Mouse (Mus musculus) forebrain, embryonic 15.5 days (tissue): Measurements from ENCODE around the gene Ccer1. TPM values are rescaled to one million over a fixed set of nuclear protein-coding genes. Genes with fewer than 3 reads are reported as not detected.
A peak's percentile ranks its signal among the peaks of the same experiment; 100 is the strongest.
"Not testable (repeated sequence)": the region's sequence is repeated elsewhere in the genome, so short reads cannot be mapped to it uniquely, and the experiment has no call there.

Experiments used
- ATAC-seq: fragments of 200-750 bp; cut with Nextera tagmentation; replicated peaks from 2 replicates; pipeline ENCODE4 v1.8.0; 2017; ENCODE audit warnings: mild to moderate bottlenecking, moderate TSS enrichment, moderate library complexity
- H3K27ac ChIP-seq: fragments of 300-500 bp; sonication (generic); replicated peaks from 2 replicates; pipeline ENCODE4 v1.5.1; 2015; ENCODE audit warnings: mild to moderate bottlenecking, inconsistent platforms
- H3K27me3 ChIP-seq: fragments of 300-500 bp; sonication (generic); 2 replicates; pipeline ENCODE4 v1.6.1; 2015; ENCODE audit warnings: inconsistent platforms
- H3K36me3 ChIP-seq: fragments of 300-500 bp; sonication (generic); 2 replicates; pipeline ENCODE4 v1.6.1; 2015; ENCODE audit warnings: mild to moderate bottlenecking, inconsistent platforms
- H3K4me1 ChIP-seq: fragments of 300-500 bp; sonication (generic); 2 replicates; pipeline ENCODE4 v1.6.1; 2015; ENCODE audit warnings: inconsistent platforms
- H3K4me2 ChIP-seq: fragments of 300-500 bp; sonication (generic); replicated peaks from 2 replicates; pipeline ENCODE4 v1.6.1; 2015; ENCODE audit warnings: mild to moderate bottlenecking, inconsistent platforms
- H3K4me3 ChIP-seq: fragments of 300-500 bp; sonication (generic); 2 replicates; pipeline ENCODE4 v1.5.1; 2015; ENCODE audit warnings: mild to moderate bottlenecking, inconsistent platforms
- H3K9ac ChIP-seq: fragments of 300-500 bp; sonication (generic); replicated peaks from 2 replicates; pipeline ENCODE4 v1.6.1; 2015; ENCODE audit warnings: mild to moderate bottlenecking, inconsistent platforms
- H3K9me3 ChIP-seq: fragments of 300-500 bp; sonication (generic); 2 replicates; pipeline ENCODE4 v1.6.1; 2016; ENCODE audit warnings: inconsistent platforms
- WGBS: fragments of 180-500 bp; shearing (Covaris S2); methylation state at CpG from one replicate; pipeline ENCODE4 v1.1.7; 2015; ENCODE audit warnings: mixed read lengths; 5-methylcytosine and 5-hydroxymethylcytosine counted together
- polyA plus RNA-seq: library from polyadenylated mRNA; unstranded; fragments of >200 nt; fragmentation: Nextera tagmentation; extraction: Ambion mirVana; gene quantifications from 2 replicates; pipeline ENCODE4 v1.2.1, GENCODE M21; 2015

The Ccer1 gene
- polyA plus RNA-seq, 1 experiment from 2014 or later, result not detected

DNA sequence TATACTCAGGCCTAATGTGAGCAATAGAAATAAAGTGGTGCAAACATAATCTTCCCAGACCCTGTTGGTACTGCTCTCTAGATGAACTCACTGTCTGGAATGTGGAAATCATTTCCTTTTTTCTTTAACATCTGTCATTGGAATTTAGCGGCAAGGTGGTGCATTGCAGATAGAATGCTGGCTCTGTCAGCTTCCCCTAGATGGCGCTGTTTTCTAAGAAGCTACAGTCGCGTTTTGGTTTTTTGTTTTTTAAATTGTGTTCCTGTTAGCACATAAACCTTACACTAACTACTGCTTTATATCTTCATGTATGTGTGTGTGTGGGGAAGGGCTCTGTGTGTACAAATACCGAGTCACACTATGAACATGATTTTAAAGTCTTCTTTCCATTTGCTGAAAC is 19.8 kb downstream of the Ccer1 start:
- peak; percentile 72; the same call in 1 of the 2 replicates for ATAC-seq
- H3K36me3 ChIP-seq, result no peaks in the 10 kb centered on the region

DNA sequence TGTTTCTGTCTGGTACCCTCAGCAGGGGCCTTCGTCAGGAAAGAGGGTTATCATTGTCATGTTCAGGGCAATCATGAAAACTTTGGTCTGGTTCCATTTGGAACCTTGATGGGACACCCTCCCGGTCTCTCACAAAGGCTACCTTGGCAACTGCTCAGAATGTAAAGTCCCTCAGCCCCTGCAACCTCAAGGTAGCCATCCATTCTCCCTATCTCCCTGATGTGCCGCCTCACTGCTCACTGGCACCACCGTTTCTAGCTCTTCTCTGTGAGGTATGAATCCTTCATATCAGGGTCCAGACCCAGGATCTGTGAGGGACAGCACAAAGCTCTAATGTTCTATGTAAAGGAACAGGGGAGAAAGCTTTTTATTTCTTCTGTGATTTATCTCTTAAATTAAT is 21.7 kb downstream of the Ccer1 start:
- 49% methylated on average over 4 of the region's 4 CpGs for WGBS

More for the DNA sequence above, 19.8 kb downstream of the Ccer1 start:
- H3K4me2 ChIP-seq, result no peak overlapping the region
- H3K27ac ChIP-seq, result no peak overlapping the region
- no peak overlapping the region for H3K4me3 ChIP-seq
- no peak overlapping the region for H3K9ac ChIP-seq
- peaks cover 9% of the 10 kb centered on the region; the same call in 1 of the 2 replicates for H3K4me1 ChIP-seq
- no peaks in the 10 kb centered on the region for H3K27me3 ChIP-seq
- no peaks in the 10 kb centered on the region for H3K9me3 ChIP-seq
- WGBS, result 4% methylated on average over 5 of the region's 5 CpGs

DNA sequence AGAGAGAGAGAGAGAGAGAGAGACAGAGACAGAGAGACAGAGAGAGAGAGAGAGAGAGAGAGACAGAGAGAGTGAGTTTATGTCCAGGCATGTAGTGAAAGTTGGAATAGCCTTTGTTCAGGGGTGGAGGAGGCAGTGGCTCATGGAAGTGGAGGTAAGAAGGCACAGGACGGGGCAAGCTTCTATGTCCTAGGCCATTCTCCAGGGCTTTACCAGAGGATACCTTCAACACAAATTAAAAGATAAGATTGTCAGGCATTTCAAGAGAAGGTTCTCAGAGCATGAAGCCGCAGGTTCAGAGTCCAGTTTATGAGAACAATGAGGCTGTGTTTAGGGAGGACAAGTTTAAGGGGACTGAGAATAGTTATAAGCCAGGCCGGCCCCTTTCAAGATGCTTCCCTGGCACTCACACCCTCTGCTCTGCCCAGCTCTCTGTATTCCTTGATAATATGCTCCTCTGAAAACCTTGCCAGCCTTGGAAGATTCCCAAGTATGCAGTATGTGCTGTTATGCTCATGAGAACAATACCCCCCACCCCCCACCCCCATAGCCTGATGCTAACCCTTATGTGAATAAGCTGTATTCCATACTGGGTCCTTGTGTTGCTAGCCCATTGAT is 22.5 kb downstream of the Ccer1 start:
- Histone ChIP-seq H3K4me2 (no peak overlapping the region), H3K36me3 (no peaks in the 10 kb centered on the region), H3K4me1 (peaks cover 9% of the 10 kb centered on the region; the same call in 1 of the 2 replicates), H3K27ac (no peak overlapping the region), H3K9me3 (no peaks in the 10 kb centered on the region), H3K4me3 (no peak overlapping the region), H3K9ac (no peak overlapping the region), H3K27me3 (no peaks in the 10 kb centered on the region)
- 65% methylated on average over 3 of the region's 3 CpGs for WGBS
- peak; percentile 76 for ATAC-seq

More for the DNA sequence above, 21.7 kb downstream of the Ccer1 start:
- ATAC-seq, result no peak
- no peak overlapping the region for H3K4me3 ChIP-seq
- no peaks in the 10 kb centered on the region for H3K27me3 ChIP-seq
- no peak overlapping the region for H3K27ac ChIP-seq
- H3K9me3 ChIP-seq, result no peaks in the 10 kb centered on the region
- H3K4me2 ChIP-seq, result no peak overlapping the region
- peaks cover 9% of the 10 kb centered on the region; the same call in 1 of the 2 replicates for H3K4me1 ChIP-seq
- H3K9ac ChIP-seq, result no peak overlapping the region
- no peaks in the 10 kb centered on the region for H3K36me3 ChIP-seq

DNA sequence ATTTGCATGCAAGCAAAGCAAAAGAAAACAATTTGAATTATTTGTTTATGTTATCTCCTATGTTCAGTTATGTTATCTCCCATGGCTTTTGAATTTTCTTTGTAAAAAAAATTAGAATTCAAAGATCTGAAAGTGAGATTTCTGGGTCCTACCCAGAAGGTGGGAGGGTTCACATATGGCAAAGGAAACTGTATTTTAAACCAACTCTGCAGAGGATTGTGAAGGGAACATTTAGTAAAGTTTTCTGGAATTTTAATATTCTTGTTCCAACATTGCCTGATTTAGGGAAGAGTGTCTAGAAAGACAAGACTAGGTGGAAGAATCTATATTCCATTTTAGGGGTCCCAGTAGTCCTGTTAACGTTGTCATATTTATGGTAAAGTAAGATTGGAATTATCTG is 24.4 kb downstream of the Ccer1 start:
- Histone ChIP-seq H3K4me3 (no peak overlapping the region), H3K27me3 (no peaks in the 10 kb centered on the region)
- 90% methylated on average over 1 of the region's 1 CpGs for WGBS

DNA sequence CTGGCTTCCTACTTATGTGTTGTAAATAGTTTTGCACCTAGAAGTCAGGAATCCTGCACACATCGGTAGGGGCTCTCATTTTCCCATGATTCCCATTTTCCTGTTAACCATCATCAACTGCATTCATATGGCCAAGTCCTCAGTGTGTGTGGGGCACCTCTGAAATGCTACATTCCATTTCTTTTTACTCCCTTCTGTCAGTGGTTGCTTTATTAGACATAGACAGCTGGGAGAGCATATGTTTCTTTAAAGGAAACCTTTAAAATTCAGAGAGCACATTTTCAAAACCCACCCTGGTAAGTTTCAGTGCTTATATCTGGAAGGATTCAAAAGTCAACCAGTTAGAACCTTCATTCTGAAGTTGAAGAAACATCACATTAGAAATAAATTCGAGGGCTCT is 25.2 kb downstream of the Ccer1 start:
- Histone ChIP-seq H3K4me1 (peaks cover 9% of the 10 kb centered on the region; the same call in 1 of the 2 replicates), H3K27me3 (no peaks in the 10 kb centered on the region), H3K9ac (no peak overlapping the region), H3K36me3 (no peaks in the 10 kb centered on the region), H3K9me3 (no peaks in the 10 kb centered on the region), H3K27ac (no peak overlapping the region), H3K4me3 (no peak overlapping the region), H3K4me2 (no peak overlapping the region)
- WGBS, result 64% methylated on average over 2 of the region's 2 CpGs
- 0 out of 2 replicates have a peak, but pooled peaks have one; percentile 36 for ATAC-seq

More for the DNA sequence above, 24.4 kb downstream of the Ccer1 start:
- H3K9me3 ChIP-seq, result no peaks in the 10 kb centered on the region
- peaks cover 9% of the 10 kb centered on the region; the same call in 1 of the 2 replicates for H3K4me1 ChIP-seq
- no peaks in the 10 kb centered on the region for H3K36me3 ChIP-seq
- H3K27ac ChIP-seq, result no peak overlapping the region
- ATAC-seq, result no peak
- no peak overlapping the region for H3K9ac ChIP-seq
- no peak overlapping the region for H3K4me2 ChIP-seq

DNA sequence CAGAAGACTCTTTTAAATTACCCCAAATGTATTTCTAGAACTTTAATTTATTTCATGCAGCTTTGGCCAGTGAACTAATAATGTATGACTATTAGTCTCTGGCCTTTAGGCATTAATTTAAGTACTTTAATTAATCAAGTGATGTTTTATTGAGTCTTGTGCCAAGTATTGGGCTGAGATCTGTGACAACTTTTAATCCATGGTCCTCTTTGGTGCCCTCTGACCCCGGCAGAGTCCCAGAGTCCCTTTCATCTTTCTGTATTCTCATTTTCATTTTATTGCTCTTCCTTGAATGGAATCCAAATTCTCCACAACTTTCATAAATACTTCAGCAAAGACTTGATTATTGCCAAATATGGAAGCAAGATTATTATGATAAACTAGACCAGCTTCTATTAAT is 27.8 kb downstream of the Ccer1 start:
- no peak for ATAC-seq
- Histone ChIP-seq H3K4me3 (no peak overlapping the region), H3K36me3 (no peaks in the 10 kb centered on the region), H3K27ac (no peak overlapping the region), H3K9ac (no peak overlapping the region), H3K9me3 (no peaks in the 10 kb centered on the region), H3K4me2 (no peak overlapping the region), H3K27me3 (no peaks in the 10 kb centered on the region), H3K4me1 (peaks cover under 1% of the 10 kb centered on the region; the same call in 1 of the 2 replicates)
- 90% methylated on average over 1 of the region's 1 CpGs for WGBS

DNA sequence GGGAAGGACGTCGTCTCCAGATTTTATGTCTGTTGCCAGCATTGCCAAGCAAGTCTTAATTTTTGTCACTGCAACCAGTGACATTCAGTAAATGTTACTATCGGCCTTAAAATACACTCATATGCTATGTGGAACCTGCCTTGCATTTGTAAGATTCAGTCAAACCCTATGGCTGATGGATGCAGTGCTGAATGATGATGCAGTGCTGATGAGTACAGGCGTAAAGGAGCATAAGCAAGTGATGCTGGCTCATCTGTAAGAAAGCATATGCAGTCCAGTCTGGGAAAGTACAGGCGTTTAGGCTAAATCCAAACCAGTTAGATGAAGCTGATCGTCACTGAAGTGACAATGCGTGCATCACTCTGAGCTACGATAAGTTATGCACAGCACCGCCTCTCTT is 29.9 kb downstream of the Ccer1 start:
- ATAC-seq, result no peak
- H3K27ac ChIP-seq, result no peak overlapping the region
- H3K4me1 ChIP-seq, result no peaks in the 10 kb centered on the region
- no peaks in the 10 kb centered on the region for H3K9me3 ChIP-seq
- no peak overlapping the region for H3K4me3 ChIP-seq
- no peaks in the 10 kb centered on the region for H3K36me3 ChIP-seq
- no peak overlapping the region for H3K4me2 ChIP-seq
- 89% methylated on average over 9 of the region's 9 CpGs for WGBS
- H3K9ac ChIP-seq, result no peak overlapping the region
- H3K27me3 ChIP-seq, result no peaks in the 10 kb centered on the region

DNA sequence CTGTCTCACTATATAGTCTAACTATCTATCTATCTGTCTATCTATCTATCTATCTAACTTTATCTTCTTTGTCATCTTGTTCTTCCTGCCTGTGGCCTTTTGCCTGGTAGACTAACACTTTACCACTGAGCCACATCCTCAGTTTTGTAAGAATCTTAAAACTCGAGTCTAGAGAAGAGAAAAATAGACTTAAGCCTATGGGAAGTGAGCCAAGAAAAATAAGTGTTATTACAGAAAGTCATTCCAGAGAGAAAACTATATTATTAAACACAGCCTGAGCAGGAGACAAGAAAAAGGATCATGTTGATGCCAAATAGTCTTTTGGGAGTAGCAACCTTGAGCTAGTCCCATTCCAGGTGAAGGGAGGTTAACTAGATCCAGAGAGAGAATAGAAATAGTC is 33.1 kb downstream of the Ccer1 start:
- no peak overlapping the region for H3K27ac ChIP-seq

DNA sequence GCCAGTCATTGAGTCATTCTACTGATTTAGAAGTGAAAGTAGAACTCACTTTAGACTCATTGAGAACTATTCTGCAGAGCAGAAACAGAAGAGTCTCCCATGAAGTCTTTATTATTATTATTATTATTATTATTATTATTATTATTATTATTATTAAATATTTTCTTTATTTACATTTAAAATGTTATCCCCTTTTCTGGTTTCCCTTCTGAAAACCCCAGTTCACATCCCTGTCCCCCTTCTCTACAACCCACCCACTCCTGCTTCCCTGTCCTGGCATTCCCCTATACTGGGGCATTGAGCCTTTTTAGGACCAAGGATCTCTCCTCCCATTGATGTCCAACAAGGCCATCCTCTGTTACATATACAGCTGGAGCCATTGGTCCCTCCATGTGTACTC is 33.8 kb downstream of the Ccer1 start, which contains the start of gene C030005K15Rik:
TSS of gene C030005K15Rik (minus strand) at position 101 of the 400 bp plus-strand sequence.
- not testable (repeated sequence) for H3K4me3 ChIP-seq, H3K4me1 ChIP-seq, H3K9ac ChIP-seq, ATAC-seq, H3K36me3 ChIP-seq, H3K27ac ChIP-seq, H3K4me2 ChIP-seq, H3K27me3 ChIP-seq, H3K9me3 ChIP-seq

More for the DNA sequence above, 33.1 kb downstream of the Ccer1 start:
- WGBS, result 52% methylated on average over 1 of the region's 1 CpGs
- Histone ChIP-seq H3K36me3 (no peaks in the 10 kb centered on the region), H3K4me1 (no peaks in the 10 kb centered on the region), H3K9ac (no peak overlapping the region), H3K27me3 (no peaks in the 10 kb centered on the region), H3K4me3 (no peak overlapping the region), H3K4me2 (no peak overlapping the region), H3K9me3 (no peaks in the 10 kb centered on the region)
- no peak for ATAC-seq

Other genes starting within 250 kb of the Ccer1 start
- gene Dcn, start 213.4 kb upstream of the Ccer1 start, polyA plus RNA-seq, result 40.5 and 46.2 TPM in 2 replicates
- gene Lum, start 127.9 kb upstream of the Ccer1 start, polyA plus RNA-seq, result 12.7 and 14.8 TPM in 2 replicates
- gene Kera, start 86.2 kb upstream of the Ccer1 start, polyA plus RNA-seq, result not detected in 2 replicates
- gene Epyc, start 49.0 kb upstream of the Ccer1 start, polyA plus RNA-seq, result 0.31 and 0.83 TPM in 2 replicates
- gene C030005K15Rik, start 33.7 kb downstream of the Ccer1 start, polyA plus RNA-seq, result not detected in 2 replicates